ENCODE assay signal across 7 mouse cellular contexts in the genomic region with DNA sequence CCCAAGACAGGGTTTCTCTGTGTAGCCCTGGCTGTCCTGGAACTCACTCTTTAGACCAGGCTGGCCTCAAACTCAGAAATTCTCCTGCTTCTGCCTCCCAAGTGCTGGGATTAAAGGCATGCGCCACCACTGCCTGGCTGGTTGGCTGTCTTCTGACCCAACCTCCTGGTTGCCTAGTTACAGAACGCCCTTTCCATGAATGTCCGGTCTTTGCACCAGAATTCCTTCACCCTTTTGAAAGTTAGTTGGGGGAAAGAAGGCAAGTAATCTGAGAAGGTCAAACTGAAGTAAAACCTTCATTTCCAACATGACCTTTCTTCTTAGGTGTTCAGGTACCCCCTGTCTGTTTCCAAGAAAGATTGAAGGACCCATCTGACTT. TPM values are rescaled to one million over a fixed set of nuclear protein-coding genes. Genes with fewer than 3 reads are reported as not detected.
DNase-seq lines count a peak whose midpoint lies in the region; ATAC-seq and TF ChIP-seq lines count a peak whose summit lies in the region.
"Not testable (repeated sequence)": the region's sequence is repeated elsewhere in the genome, so short reads cannot be mapped to it uniquely, and the experiment has no call there.

No protein-coding gene starts in this region.

- H3K9me3 ChIP-seq in E14TG2a.4 (ENCODE audit: low read length); embryonic facial prominence, embryonic 14.5 days (ENCODE audit: control insufficient read depth, low read length); heart, embryonic 15.5 days (replicated peaks); kidney, postnatal 0 days (replicated peaks; ENCODE audit: low read length); lung, embryonic 14.5 days (ENCODE audit: low read depth, low read length); stomach, embryonic 15.5 days: not testable (repeated sequence)

- DNase-seq in ZHBTc4 (ENCODE audit: low read depth, low spot score), result peak; percentile 90
- DNase-seq in embryonic facial prominence, embryonic 14.5 days (ENCODE audit: low spot score); kidney, postnatal 0 days (ENCODE audit: low spot score); lung, embryonic 14.5 days: not testable (repeated sequence)

- peaks cover 34% of the 10 kb centered on the region for H3K36me3 ChIP-seq in E14TG2a.4 (ENCODE audit: insufficient read depth, low read length)
- H3K36me3 ChIP-seq in embryonic facial prominence, embryonic 14.5 days (ENCODE audit: control insufficient read depth, insufficient read depth, low read length), result peaks cover 22% of the 10 kb centered on the region
- H3K36me3 ChIP-seq in heart, embryonic 15.5 days, result peaks cover 16% of the 10 kb centered on the region
- peaks cover 19% of the 10 kb centered on the region; the same call in 1 of the 2 replicates for H3K36me3 ChIP-seq in kidney, postnatal 0 days (ENCODE audit: insufficient read depth, low read length)
- H3K36me3 ChIP-seq in lung, embryonic 14.5 days (ENCODE audit: insufficient read depth), result peaks cover 24% of the 10 kb centered on the region
- peaks cover 17% of the 10 kb centered on the region for H3K36me3 ChIP-seq in stomach, embryonic 15.5 days

- TF ChIP-seq CTCF in E14TG2a.4 (conservative IDR thresholded peaks at IDR 0.05; ENCODE audit: low read length); kidney, postnatal 0 days (IDR thresholded peaks at IDR 0.05; ENCODE audit: low read depth); lung, embryonic 14.5 days (IDR thresholded peaks at IDR 0.05; ENCODE audit: low read depth): not testable (repeated sequence)

- peaks cover 94% of the 10 kb centered on the region for H3K4me1 ChIP-seq in E14TG2a.4 (replicated peaks; ENCODE audit: low read depth, low read length)
- H3K4me1 ChIP-seq in embryonic facial prominence, embryonic 14.5 days (ENCODE audit: control insufficient read depth, insufficient read depth, low read length); kidney, postnatal 0 days (replicated peaks; ENCODE audit: insufficient read depth, low read length): not testable (repeated sequence)
- H3K4me1 ChIP-seq in heart, embryonic 15.5 days (replicated peaks), result peaks cover 56% of the 10 kb centered on the region
- H3K4me1 ChIP-seq in lung, embryonic 14.5 days (ENCODE audit: insufficient read depth), result peaks cover 26% of the 10 kb centered on the region
- H3K4me1 ChIP-seq in stomach, embryonic 15.5 days, result peaks cover 38% of the 10 kb centered on the region

- 90% methylated on average over 3 of the region's 3 CpGs for WGBS in embryonic facial prominence, embryonic 14.5 days
- 89% methylated on average over 3 of the region's 3 CpGs for WGBS in heart, embryonic 15.5 days
- 91% methylated on average over 3 of the region's 3 CpGs for WGBS in kidney, postnatal 0 days
- WGBS in lung, embryonic 14.5 days, result 93% methylated on average over 3 of the region's 3 CpGs
- WGBS in stomach, embryonic 15.5 days, result 95% methylated on average over 3 of the region's 3 CpGs

- not testable (repeated sequence) for H3K9ac ChIP-seq in embryonic facial prominence, embryonic 14.5 days (ENCODE audit: low read depth, low read length); heart, embryonic 15.5 days; kidney, postnatal 0 days (ENCODE audit: low read depth, low read length); lung, embryonic 14.5 days; stomach, embryonic 15.5 days

- H3K4me2 ChIP-seq in embryonic facial prominence, embryonic 14.5 days (ENCODE audit: low read depth, low read length); heart, embryonic 15.5 days; kidney, postnatal 0 days (ENCODE audit: low read length); lung, embryonic 14.5 days; stomach, embryonic 15.5 days: not testable (repeated sequence)

- not testable (repeated sequence) for ATAC-seq in embryonic facial prominence, embryonic 14.5 days (ENCODE audit: low read depth); heart, embryonic 15.5 days (replicated peaks; ENCODE audit: insufficient number of reproducible peaks, insufficient read depth, low FRiP score, low read depth); kidney, postnatal 0 days (replicated peaks; ENCODE audit: low FRiP score, low read depth); lung, embryonic 14.5 days (ENCODE audit: insufficient read depth); stomach, embryonic 15.5 days (ENCODE audit: insufficient read depth, low FRiP score, low read depth)

- H3K27ac ChIP-seq in embryonic facial prominence, embryonic 14.5 days (replicated peaks; ENCODE audit: low read depth, low read length), result peak overlapping the region; percentile 78; the same call in 1 of the 2 replicates
- H3K27ac ChIP-seq in heart, embryonic 15.5 days, result peak overlapping the region; percentile 84
- H3K27ac ChIP-seq in kidney, postnatal 0 days, result peak overlapping the region; percentile 74; the same call in 1 of the 2 replicates
- H3K27ac ChIP-seq in lung, embryonic 14.5 days (ENCODE audit: low read depth), result peak overlapping the region; percentile 77; the same call in 1 of the 2 replicates
- peak overlapping the region; percentile 82 for H3K27ac ChIP-seq in stomach, embryonic 15.5 days

- peak overlapping the region; percentile 68; the same call in 1 of the 2 replicates for H3K4me3 ChIP-seq in E14TG2a.4 (replicated peaks; ENCODE audit: low read length)
- H3K4me3 ChIP-seq in embryonic facial prominence, embryonic 14.5 days (ENCODE audit: low read depth, low read length); heart, embryonic 15.5 days; kidney, postnatal 0 days (replicated peaks; ENCODE audit: low read depth, low read length); lung, embryonic 14.5 days (ENCODE audit: low read depth, low read length); stomach, embryonic 15.5 days (replicated peaks): not testable (repeated sequence)

- H3K27me3 ChIP-seq in E14TG2a.4 (ENCODE audit: insufficient read depth, low read length); embryonic facial prominence, embryonic 14.5 days (replicated peaks; ENCODE audit: control insufficient read depth, insufficient read depth, low read length); heart, embryonic 15.5 days; kidney, postnatal 0 days (ENCODE audit: insufficient read depth, low read length); lung, embryonic 14.5 days (ENCODE audit: insufficient read depth, low read length); stomach, embryonic 15.5 days (replicated peaks): not testable (repeated sequence)

RNA-seq across cellular contexts. Expression of a gene that starts 31.1 kb away (rescaled TPM):
- 43.8 and 45.4 TPM in 2 replicates for polyA plus RNA-seq in embryonic facial prominence, embryonic 14.5 days (2014; fragmentation: Nextera tagmentation; extraction: Ambion mirVana)
- 42.1 and 48.8 TPM in 2 replicates for polyA plus RNA-seq in heart, embryonic 15.5 days (2015; fragmentation: Nextera tagmentation; extraction: Ambion mirVana)
- 87.6 and 93.7 TPM in 2 replicates for polyA plus RNA-seq in kidney, postnatal 0 days (2015; fragmentation: Nextera tagmentation; extraction: Ambion mirVana)
- polyA plus RNA-seq in lung, embryonic 14.5 days (2014; fragmentation: Nextera tagmentation; extraction: Ambion mirVana), result 44.3 and 46.2 TPM in 2 replicates
- 48.0 and 49.5 TPM in 2 replicates for polyA plus RNA-seq in stomach, embryonic 15.5 days (2015; fragmentation: Nextera tagmentation; extraction: Ambion mirVana)
